Mouse (Mus musculus): ENCODE data around the gene Olfr1501. TPM values are rescaled to one million over a fixed set of nuclear protein-coding genes. Genes with fewer than 3 reads are reported as not detected.
"Not testable (repeated sequence)": the region's sequence is repeated elsewhere in the genome, so short reads cannot be mapped to it uniquely, and the experiment has no call there.

The Olfr1501 gene
- total RNA-seq (2021), result not detected
- long read RNA-seq, experiment 1, result 0 reads
- long read RNA-seq, experiment 2, result 0 reads

GRCm38 (mm10) chr19:13850592-13850991, at the start of gene Olfr1501:
Olfr1501 (minus strand) TSS chr19:13850692.
- not testable (repeated sequence) for DNase-seq (ENCODE audit: low spot score in 2 of 2); H3K4me3 ChIP-seq; H3K27ac ChIP-seq

GRCm38 (mm10) chr19:13897828-13898227, 47.3 kb upstream of the Olfr1501 start, which contains the start of gene Olfr1504:
Olfr1504 (minus strand) TSS chr19:13897928.
- no peak within 1 kb of the TSS for H3K27ac ChIP-seq
- no peak for TF ChIP-seq CTCF (conservative IDR thresholded peaks at IDR 0.05)
- H3K4me3 ChIP-seq, result no peak within 1 kb of the TSS
- DNase-seq (ENCODE audit: low spot score in 2 of 2), result no peak

GRCm38 (mm10) chr19:13861495-13861894, 11.0 kb upstream of the Olfr1501 start, which contains the start of gene Olfr1502:
Olfr1502 (plus strand) TSS chr19:13861795.
- Histone ChIP-seq H3K27ac (no peak within 1 kb of the TSS), H3K4me3 (no peak within 1 kb of the TSS)
- no peak for TF ChIP-seq CTCF (conservative IDR thresholded peaks at IDR 0.05)
- no peak for DNase-seq (ENCODE audit: low spot score in 2 of 2)

- TF ChIP-seq CTCF (conservative IDR thresholded peaks at IDR 0.05), result no peak
- DNase-seq (ENCODE audit: low spot score in 2 of 2), result no peak
- Histone ChIP-seq H3K4me3 (no peak within 1 kb of the TSS), H3K27ac (no peak within 1 kb of the TSS)
These were observed 20.1 kb downstream of the Olfr1501 start, which contains the start of gene Olfr1500 for GRCm38 (mm10) chr19:13830388-13830787. Olfr1500 (minus strand) TSS chr19:13830488.

GRCm38 (mm10) chr19:13828447-13828846, 22.0 kb downstream of the Olfr1501 start:
- DNase-seq (ENCODE audit: low spot score in 2 of 2), result no peak
- TF ChIP-seq CTCF (conservative IDR thresholded peaks at IDR 0.05), result no peak
- Histone ChIP-seq H3K27ac (no peak overlapping the region), H3K4me3 (no peak overlapping the region)

- DNase-seq (ENCODE audit: low spot score in 2 of 2), result no peak
- Histone ChIP-seq H3K4me3 (no peak overlapping the region), H3K27ac (no peak overlapping the region)
- TF ChIP-seq CTCF (conservative IDR thresholded peaks at IDR 0.05), result no peak
These were observed 29.6 kb downstream of the Olfr1501 start for GRCm38 (mm10) chr19:13820847-13821246.

GRCm38 (mm10) chr19:13819347-13819746, 31.1 kb downstream of the Olfr1501 start, which contains the start of gene Olfr1499:
Olfr1499 (minus strand) TSS chr19:13819447.
- no peak for TF ChIP-seq CTCF (conservative IDR thresholded peaks at IDR 0.05)
- Histone ChIP-seq H3K4me3 (no peak within 1 kb of the TSS), H3K27ac (no peak within 1 kb of the TSS)
- no peak for DNase-seq (ENCODE audit: low spot score in 2 of 2)

- peak; percentile 3 to 14 for DNase-seq (ENCODE audit: low spot score in 2 of 2)
- Histone ChIP-seq H3K4me3 (no peak overlapping the region), H3K27ac (no peak overlapping the region)
- TF ChIP-seq CTCF (conservative IDR thresholded peaks at IDR 0.05), result peak; percentile 82
These were observed 31.7 kb downstream of the Olfr1501 start for GRCm38 (mm10) chr19:13818827-13819226.

- H3K27ac ChIP-seq, result no peak overlapping the region
- peak; percentile 60 for TF ChIP-seq CTCF (conservative IDR thresholded peaks at IDR 0.05)
- no peak for DNase-seq (ENCODE audit: low spot score in 2 of 2)
- no peak overlapping the region for H3K4me3 ChIP-seq
These were observed 37.7 kb downstream of the Olfr1501 start for GRCm38 (mm10) chr19:13812823-13813222.

GRCm38 (mm10) chr19:13805486-13805885, 45.0 kb downstream of the Olfr1501 start:
- H3K27ac ChIP-seq; DNase-seq (ENCODE audit: low spot score in 2 of 2); H3K4me3 ChIP-seq: not testable (repeated sequence)

GRCm38 (mm10) chr19:13798102-13798501, 52.4 kb downstream of the Olfr1501 start, which contains the start of gene Olfr1497:
Olfr1497 (minus strand) TSS chr19:13798202.
- Histone ChIP-seq H3K27ac (no peak within 1 kb of the TSS), H3K4me3 (no peak within 1 kb of the TSS)
- DNase-seq (ENCODE audit: low spot score in 2 of 2), result no peak
- no peak for TF ChIP-seq CTCF (conservative IDR thresholded peaks at IDR 0.05)

Other genes starting within 250 kb of the Olfr1501 start
- gene Olfr1487, start 233.3 kb downstream of the Olfr1501 start, total RNA-seq (2021), result not detected
- gene Olfr1489, start 219.1 kb downstream of the Olfr1501 start, total RNA-seq (2021), result not detected
- not detected for gene Olfr1490, start 199.6 kb downstream of the Olfr1501 start, total RNA-seq (2021)
- gene Olfr1491, start 153.4 kb downstream of the Olfr1501 start, total RNA-seq (2021), result not detected
- not detected for gene Olfr1493-ps1, start 127.4 kb downstream of the Olfr1501 start, total RNA-seq (2021)
- gene Olfr1494, start 111.0 kb downstream of the Olfr1501 start, total RNA-seq (2021), result not detected
- gene Olfr1495, start 86.1 kb downstream of the Olfr1501 start, total RNA-seq (2021), result not detected
- gene Olfr1496, start 72.8 kb downstream of the Olfr1501 start, total RNA-seq (2021), result not detected
- gene Olfr1497, start 52.5 kb downstream of the Olfr1501 start, total RNA-seq (2021), result not detected
- not detected for gene Olfr1499, start 31.2 kb downstream of the Olfr1501 start, total RNA-seq (2021)
- gene Olfr1500, start 20.2 kb downstream of the Olfr1501 start, total RNA-seq (2021), result not detected
- gene Olfr1502, start 11.1 kb upstream of the Olfr1501 start, total RNA-seq (2021), result not detected
- gene Olfr1504, start 47.2 kb upstream of the Olfr1501 start, total RNA-seq (2021), result not detected
- gene Olfr1505, start 62.8 kb upstream of the Olfr1501 start, total RNA-seq (2021), result not detected